Mouse (Mus musculus): ENCODE measurements around the gene Nus1.

GRCm38 (mm10) chr10:52460614-52461013 lies 43.3 kb downstream of the Nus1 start:
- no peak for TF ChIP-seq POLR2A (IDR thresholded peaks at IDR 0.05; ENCODE audit: control insufficient read depth, low read depth, low read length)
- no peak for TF ChIP-seq CTCF (IDR thresholded peaks at IDR 0.05; ENCODE audit: control insufficient read depth, insufficient read depth, insufficient replicate concordance, low read depth, low read length)

All from testis, adult 2 months (tissue).